Mouse (Mus musculus): ENCODE measurements around the gene Glrp1. TPM values are rescaled to one million over a fixed set of nuclear protein-coding genes. Genes with fewer than 3 reads are reported as not detected.

Glrp1 gene
- polyA plus RNA-seq (2012; rRNA removed) (0.05 TPM in 1 of 2 replicates, not detected in the other), polyA plus RNA-seq (2014; fragmentation: Nextera tagmentation; extraction: Ambion mirVana) (not detected in 2 replicates)

- H3K4me2 ChIP-seq (replicated peaks; ENCODE audit: low read depth, low read length, severe bottlenecking): no peak within 1 kb of the TSS
- no peak within 1 kb of the TSS for H3K9ac ChIP-seq (ENCODE audit: low read depth, low read length, severe bottlenecking)
- no peaks in the 10 kb centered on the region for H3K9me3 ChIP-seq (ENCODE audit: control insufficient read depth, low read length)
- no peaks in the 10 kb centered on the region for H3K36me3 ChIP-seq (ENCODE audit: control insufficient read depth, insufficient read depth, low read length)
- H3K27me3 ChIP-seq (ENCODE audit: control insufficient read depth, insufficient read depth, low read length): no peaks in the 10 kb centered on the region
- DNase-seq (ENCODE audit: low spot score): no peak
- no peak within 1 kb of the TSS for H3K4me3 ChIP-seq (replicated peaks; ENCODE audit: low read length)
- no peak for ATAC-seq (ENCODE audit: low FRiP score, low read depth)
- no peak for TF ChIP-seq POLR2A (IDR thresholded peaks at IDR 0.05; ENCODE audit: borderline replicate concordance, extremely low read depth, insufficient read depth, insufficient read length)
- no peaks in the 10 kb centered on the region for H3K4me1 ChIP-seq (ENCODE audit: control insufficient read depth, insufficient read depth, low read length)
- 76% methylated on average over 8 of the region's 8 CpGs for WGBS
- H3K27ac ChIP-seq (replicated peaks; ENCODE audit: low read depth, low read length): no peak within 1 kb of the TSS
These were observed at the start of gene Glrp1 for GRCm38 (mm10) chr1:88509789-88510188. Gene Glrp1 (minus strand): TSS chr1:88510066.

GRCm38 (mm10) chr1:88559258-88559657, 49.4 kb upstream of the Glrp1 start:
- peaks cover 5% of the 10 kb centered on the region; the same call in 1 of the 2 replicates for H3K9me3 ChIP-seq (ENCODE audit: control insufficient read depth, low read length)
- no peaks in the 10 kb centered on the region for H3K36me3 ChIP-seq (ENCODE audit: control insufficient read depth, insufficient read depth, low read length)
- no peak for ATAC-seq (ENCODE audit: low FRiP score, low read depth)
- no peak for TF ChIP-seq POLR2A (IDR thresholded peaks at IDR 0.05; ENCODE audit: borderline replicate concordance, extremely low read depth, insufficient read depth, insufficient read length)
- 3% methylated on average over 7 of the region's 7 CpGs for whole genome bisulfite sequencing
- no peak overlapping the region for H3K9ac ChIP-seq (ENCODE audit: low read depth, low read length, severe bottlenecking)
- no peak overlapping the region for H3K4me3 ChIP-seq (replicated peaks; ENCODE audit: low read length)
- peaks cover 4% of the 10 kb centered on the region; the same call in 1 of the 2 replicates for H3K4me1 ChIP-seq (ENCODE audit: control insufficient read depth, insufficient read depth, low read length)
- H3K4me2 ChIP-seq (replicated peaks; ENCODE audit: low read depth, low read length, severe bottlenecking): 0 out of 2 replicates have a peak overlapping the region, but pooled peaks have one; percentile 17
- no peak overlapping the region for H3K27ac ChIP-seq (replicated peaks; ENCODE audit: low read depth, low read length)
- DNase-seq (ENCODE audit: low spot score): peak; percentile 42
- H3K27me3 ChIP-seq (ENCODE audit: control insufficient read depth, insufficient read depth, low read length): no peaks in the 10 kb centered on the region

GRCm38 (mm10) chr1:88558793-88559192, 48.9 kb upstream of the Glrp1 start:
- TF ChIP-seq POLR2A (IDR thresholded peaks at IDR 0.05; ENCODE audit: borderline replicate concordance, extremely low read depth, insufficient read depth, insufficient read length): no peak
- no peak overlapping the region for H3K4me2 ChIP-seq (replicated peaks; ENCODE audit: low read depth, low read length, severe bottlenecking)

GRCm38 (mm10) chr1:88556401-88556800, 46.5 kb upstream of the Glrp1 start:
- Histone ChIP-seq H3K27ac (replicated peaks; ENCODE audit: low read depth, low read length) (no peak overlapping the region), H3K9me3 (ENCODE audit: control insufficient read depth, low read length) (peaks cover 5% of the 10 kb centered on the region; the same call in 1 of the 2 replicates), H3K4me1 (ENCODE audit: control insufficient read depth, insufficient read depth, low read length) (peaks cover 11% of the 10 kb centered on the region; the same call in 1 of the 2 replicates), H3K4me2 (replicated peaks; ENCODE audit: low read depth, low read length, severe bottlenecking) (no peak overlapping the region), H3K27me3 (ENCODE audit: control insufficient read depth, insufficient read depth, low read length) (no peaks in the 10 kb centered on the region), H3K4me3 (replicated peaks; ENCODE audit: low read length) (no peak overlapping the region), H3K9ac (ENCODE audit: low read depth, low read length, severe bottlenecking) (no peak overlapping the region), H3K36me3 (ENCODE audit: control insufficient read depth, insufficient read depth, low read length) (no peaks in the 10 kb centered on the region)
- DNase-seq (ENCODE audit: low spot score) (no peak), ATAC-seq (ENCODE audit: low FRiP score, low read depth) (no peak)
- 75% methylated on average over 11 of the region's 11 CpGs for WGBS
- no peak for TF ChIP-seq POLR2A (IDR thresholded peaks at IDR 0.05; ENCODE audit: borderline replicate concordance, extremely low read depth, insufficient read depth, insufficient read length)

More at GRCm38 (mm10) chr1:88558793-88559192, 48.9 kb upstream of the Glrp1 start:
- no peaks in the 10 kb centered on the region for H3K27me3 ChIP-seq (ENCODE audit: control insufficient read depth, insufficient read depth, low read length)
- ATAC-seq (ENCODE audit: low FRiP score, low read depth) (no peak), DNase-seq (ENCODE audit: low spot score) (no peak)
- H3K27ac ChIP-seq (replicated peaks; ENCODE audit: low read depth, low read length): no peak overlapping the region
- H3K4me3 ChIP-seq (replicated peaks; ENCODE audit: low read length): no peak overlapping the region
- H3K4me1 ChIP-seq (ENCODE audit: control insufficient read depth, insufficient read depth, low read length): peaks cover 5% of the 10 kb centered on the region; the same call in 1 of the 2 replicates
- peaks cover 5% of the 10 kb centered on the region; the same call in 1 of the 2 replicates for H3K9me3 ChIP-seq (ENCODE audit: control insufficient read depth, low read length)
- no peaks in the 10 kb centered on the region for H3K36me3 ChIP-seq (ENCODE audit: control insufficient read depth, insufficient read depth, low read length)
- H3K9ac ChIP-seq (ENCODE audit: low read depth, low read length, severe bottlenecking): no peak overlapping the region

- TF ChIP-seq POLR2A (IDR thresholded peaks at IDR 0.05; ENCODE audit: borderline replicate concordance, extremely low read depth, insufficient read depth, insufficient read length): no peak
- WGBS: 33% methylated on average over 7 of the region's 7 CpGs
- peaks cover 7% of the 10 kb centered on the region; the same call in 1 of the 2 replicates for H3K4me1 ChIP-seq (ENCODE audit: control insufficient read depth, insufficient read depth, low read length)
- H3K36me3 ChIP-seq (ENCODE audit: control insufficient read depth, insufficient read depth, low read length): no peaks in the 10 kb centered on the region
- no peak overlapping the region for H3K9ac ChIP-seq (ENCODE audit: low read depth, low read length, severe bottlenecking)
- ATAC-seq (ENCODE audit: low FRiP score, low read depth) (no peak), DNase-seq (ENCODE audit: low spot score) (no peak)
- no peak overlapping the region for H3K27ac ChIP-seq (replicated peaks; ENCODE audit: low read depth, low read length)
- no peak overlapping the region for H3K4me3 ChIP-seq (replicated peaks; ENCODE audit: low read length)
- H3K27me3 ChIP-seq (ENCODE audit: control insufficient read depth, insufficient read depth, low read length): no peaks in the 10 kb centered on the region
- peaks cover 5% of the 10 kb centered on the region; the same call in 1 of the 2 replicates for H3K9me3 ChIP-seq (ENCODE audit: control insufficient read depth, low read length)
- H3K4me2 ChIP-seq (replicated peaks; ENCODE audit: low read depth, low read length, severe bottlenecking): no peak overlapping the region
These were observed 43.8 kb upstream of the Glrp1 start for GRCm38 (mm10) chr1:88553500-88554187.

Measured in limb, embryonic 14.5 days (tissue).